Mouse (Mus musculus) kidney, embryonic 14.5 days (tissue): Measurements from ENCODE around the gene Il1r2. TPM values are rescaled to one million over a fixed set of nuclear protein-coding genes. Genes with fewer than 3 reads are reported as not detected.

ENCODE experiments used
- ATAC-seq: fragments of 200-750 bp; cut with Nextera tagmentation; 2 replicates; pipeline ENCODE4 v1.8.0; 2017; ENCODE audit warnings: moderate number of reproducible peaks, mild to moderate bottlenecking, moderate TSS enrichment, moderate library complexity; ENCODE audit not compliant: low FRiP score, low TSS enrichment
- H3K27ac ChIP-seq: fragments of 300-500 bp; sonication (generic); 2 replicates; pipeline ENCODE4 v1.5.1; 2014; ENCODE audit warnings: low read depth, mild to moderate bottlenecking, low read length, moderate library complexity, mixed read lengths
- H3K27me3 ChIP-seq: fragments of 300-500 bp; sonication (generic); 2 replicates; pipeline ENCODE4 v1.6.1; 2014; ENCODE audit warnings: mild to moderate bottlenecking, low read length; ENCODE audit not compliant: control insufficient read depth, insufficient read depth
- H3K36me3 ChIP-seq: fragments of 300-500 bp; sonication (generic); 2 replicates; pipeline ENCODE4 v1.6.1; 2014; ENCODE audit warnings: low read length, mixed read lengths; ENCODE audit not compliant: control insufficient read depth, insufficient read depth
- H3K4me1 ChIP-seq: fragments of 300-500 bp; sonication (generic); 2 replicates; pipeline ENCODE4 v1.6.1; 2014; ENCODE audit warnings: low read length, mixed read lengths; ENCODE audit not compliant: control insufficient read depth, insufficient read depth
- H3K4me2 ChIP-seq: fragments of 300-500 bp; sonication (generic); replicated peaks from 2 replicates; pipeline ENCODE4 v1.6.1; 2014; ENCODE audit warnings: low read depth, mild to moderate bottlenecking, low read length
- H3K4me3 ChIP-seq: fragments of 300-500 bp; sonication (generic); 2 replicates; pipeline ENCODE4 v1.5.1; 2014; ENCODE audit warnings: mild to moderate bottlenecking, low read length
- H3K9ac ChIP-seq: fragments of 300-500 bp; sonication (generic); 2 replicates; pipeline ENCODE4 v1.6.1; 2014; ENCODE audit warnings: low read depth, mild to moderate bottlenecking, low read length, moderate library complexity
- H3K9me3 ChIP-seq: fragments of 300-500 bp; sonication (generic); 2 replicates; pipeline ENCODE4 v1.6.1; 2016; ENCODE audit warnings: low read length; ENCODE audit not compliant: control insufficient read depth
- WGBS: fragments of 180-500 bp; shearing (Covaris S2); extraction: QIAGEN DNeasy Blood & Tissue Kit; methylation state at CpG from one replicate; pipeline ENCODE4 v1.1.7; 2014; 5-methylcytosine and 5-hydroxymethylcytosine counted together
- polyA plus RNA-seq: library from polyadenylated mRNA; unstranded; fragments of >200 nt; fragmentation: Nextera tagmentation; extraction: Ambion mirVana; gene quantifications from 2 replicates; pipeline ENCODE4 v1.2.1, GENCODE M21; 2014

Il1r2 gene
- polyA plus RNA-seq, 1 experiment from 2014 or later: not detected

DNA sequence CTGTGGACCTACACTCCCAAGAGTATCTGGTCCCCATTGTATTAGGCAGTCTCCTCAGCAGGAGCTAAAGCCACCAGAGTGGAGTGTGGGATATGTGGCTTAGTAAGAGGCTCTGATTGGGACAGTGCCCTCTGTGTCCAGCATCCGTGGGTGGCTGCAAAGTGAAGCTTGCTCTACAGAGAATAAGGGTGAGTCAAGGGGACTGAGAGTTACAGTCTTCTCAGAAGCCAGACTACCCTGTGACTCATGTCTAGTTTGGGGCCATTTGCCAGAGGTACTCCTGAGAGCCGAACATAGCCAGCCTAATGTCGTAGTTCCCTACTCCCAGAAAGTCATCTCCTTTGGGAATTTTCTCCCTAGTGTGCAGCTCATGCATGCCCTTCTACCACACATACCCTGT, 100.3 kb downstream of the Il1r2 start:
- 88% methylated on average over 3 of the region's 3 CpGs for WGBS
- Histone ChIP-seq H3K9me3 (no peaks in the 10 kb centered on the region; the same call in 1 of the 2 replicates), H3K4me2 (no peak overlapping the region), H3K9ac (no peak overlapping the region), H3K4me1 (no peaks in the 10 kb centered on the region), H3K27ac (no peak overlapping the region), H3K27me3 (no peaks in the 10 kb centered on the region), H3K4me3 (no peak overlapping the region), H3K36me3 (no peaks in the 10 kb centered on the region)
- no peak for ATAC-seq

Other genes with a start within 250 kb of the Il1r2 start
- 40.1 and 48.2 TPM in 2 replicates for gene Map4k4, start 173.2 kb upstream of the Il1r2 start, polyA plus RNA-seq
- gene Il1r1, start 151.0 kb downstream of the Il1r2 start, polyA plus RNA-seq: 2.5 and 4.2 TPM in 2 replicates